Mouse (Mus musculus) MEL (cell line): ENCODE measurements at regions not wholly inside any gene's neighbourhood (a gene's known extent, or its start where the extent isn't known, plus 50 kb on each side); places are given as distances from the start of the nearest gene placed in this dataset.

Experiments used
- CTCF ChIP-seq, 3 experiments: IDR thresholded peaks in 2 of 3; conservative IDR thresholded peaks in 1 of 3; 2 replicates each; pipeline ENCODE4 v1.5.1; 2011 to 2012; ENCODE audit warnings: low read length in 3 of 3, low read depth in 2 of 3, mild to moderate bottlenecking in 2 of 3, improper control_type of control experiment in 1 of 3, inconsistent platforms in 1 of 3, mixed read lengths in 1 of 3, moderate library complexity in 1 of 3; ENCODE audit not compliant: control insufficient read depth in 1 of 3, insufficient read depth in 1 of 3, poor library complexity in 1 of 3, severe bottlenecking in 1 of 3
- E2F4 ChIP-seq: IDR thresholded peaks from 2 replicates; pipeline ENCODE4 v1.6.1; 2011; ENCODE audit warnings: low read depth, low read length, improper control_type of control experiment, borderline replicate concordance
- EP300 ChIP-seq, 2 experiments: IDR thresholded peaks; 2 replicates each; pipeline ENCODE4 v1.6.1; 2011; ENCODE audit warnings: improper control_type of control experiment in 2 of 2, low read length in 2 of 2, low read depth in 1 of 2, mild to moderate bottlenecking in 1 of 2
- ETS1 ChIP-seq: IDR thresholded peaks from 2 replicates; pipeline ENCODE4 v1.6.1; 2012; ENCODE audit warnings: low read depth, mild to moderate bottlenecking, inconsistent platforms, low read length, improper control_type of control experiment, moderate library complexity
- KAT2A ChIP-seq: conservative IDR thresholded peaks from 2 replicates; pipeline ENCODE4 v1.6.1; 2012; ENCODE audit warnings: low read depth, low read length, improper control_type of control experiment, inconsistent platforms
- POLR2A ChIP-seq, 2 experiments: IDR thresholded peaks; 2 replicates each; pipeline ENCODE4 v1.6.1; 2011 to 2012; ENCODE audit warnings: low read length in 2 of 2, mild to moderate bottlenecking in 2 of 2, control low read depth in 1 of 2, improper control_type of control experiment in 1 of 2, low read depth in 1 of 2, moderate library complexity in 1 of 2; ENCODE audit not compliant: control insufficient read depth in 1 of 2, insufficient read depth in 1 of 2, poor library complexity in 1 of 2
- RAD21 ChIP-seq: IDR thresholded peaks from 2 replicates; pipeline ENCODE4 v1.6.1; 2011; ENCODE audit warnings: mild to moderate bottlenecking, low read depth, low read length, improper control_type of control experiment
- TCF12 ChIP-seq: IDR thresholded peaks from 2 replicates; pipeline ENCODE4 v1.6.1; 2014; ENCODE audit warnings: low read depth, mild to moderate bottlenecking, inconsistent platforms, low read length, improper control_type of control experiment, moderate library complexity
- ZMIZ1 ChIP-seq: IDR thresholded peaks from 2 replicates; pipeline ENCODE4 v1.6.1; 2012; ENCODE audit warnings: low read depth, mild to moderate bottlenecking, inconsistent platforms, low read length, improper control_type of control experiment, moderate library complexity

DNA sequence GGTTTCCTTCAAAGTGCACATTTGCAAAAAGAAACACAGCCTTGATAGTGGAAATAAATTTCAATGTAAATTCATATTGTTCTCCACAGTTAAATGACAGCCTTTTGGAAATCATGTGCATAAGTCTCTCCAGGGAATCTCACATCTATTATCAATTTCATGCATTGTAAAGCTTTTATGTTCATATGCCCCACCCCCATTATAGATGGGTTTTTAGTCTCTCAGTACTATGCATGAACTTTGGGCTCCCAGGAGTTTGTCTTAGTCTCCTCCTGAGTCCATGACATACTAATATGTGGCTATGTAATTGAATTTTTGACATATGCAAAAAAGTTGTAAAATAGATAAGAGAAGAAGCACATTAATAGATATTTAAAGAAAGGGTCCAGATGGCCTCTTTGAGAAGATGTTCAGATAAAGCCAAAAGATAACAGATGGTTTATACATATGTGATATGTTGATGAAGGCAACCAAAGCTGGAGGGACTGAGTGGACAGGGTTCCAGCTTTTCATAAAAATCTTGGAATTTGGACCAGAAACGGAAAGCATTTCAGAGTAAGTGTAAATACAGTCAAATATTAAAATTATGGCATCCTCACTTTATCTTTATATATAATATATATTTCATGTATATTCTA is 442.9 kb downstream of the Chl1 start:
- no peak for TF ChIP-seq CTCF (IDR thresholded peaks at IDR 0.05 in 2 of 3, conservative IDR thresholded peaks at IDR 0.05 in 1 of 3; ENCODE audit: control insufficient read depth in 1 of 3, insufficient read depth in 1 of 3, low read depth in 2 of 3, low read length in 3 of 3, poor library complexity in 1 of 3, severe bottlenecking in 1 of 3)
- TF ChIP-seq RAD21 = no peak
- no peak for TF ChIP-seq POLR2A (IDR thresholded peaks at IDR 0.05; ENCODE audit: control insufficient read depth in 1 of 2, insufficient read depth in 1 of 2, low read depth in 1 of 2, low read length in 2 of 2, poor library complexity in 1 of 2)
- no peak for TF ChIP-seq E2F4
- TF ChIP-seq ZMIZ1 = no peak
- no peak for TF ChIP-seq TCF12
- TF ChIP-seq EP300 (IDR thresholded peaks at IDR 0.05; ENCODE audit: low read depth in 1 of 2, low read length in 2 of 2) = no peak
- TF ChIP-seq ETS1 = no peak
- no peak for TF ChIP-seq KAT2A
